20 mouse cellular contexts compared by ENCODE assay signal in genomic region chr1:153168293-153168692, GRCm38 (mm10). TPM values are rescaled to one million over a fixed set of nuclear protein-coding genes. Genes with fewer than 3 reads are reported as not detected.
DNase-seq lines count a peak whose midpoint lies in the region; ATAC-seq lines count a peak whose summit lies in the region.
"Had no signal": no experiment of that assay in that cellular context is flagged by ENCODE, and none has a peak within 500 bp of the region (broad histone marks: within the 10 kb centered on the region; RNA-seq: fewer than 3 reads in every experiment).

No protein-coding gene starts in this region.

- H3K27ac ChIP-seq in embryonic facial prominence, embryonic 14.5 days (replicated peaks; ENCODE audit: low read depth, low read length), result no peak overlapping the region
- H3K27ac ChIP-seq in embryonic facial prominence, embryonic 10.5 days (replicated peaks), result no peak overlapping the region
- H3K27ac ChIP-seq: forebrain, embryonic 15.5 days; heart, embryonic 13.5 days; hindbrain, embryonic 15.5 days had no signal

- H3K36me3 ChIP-seq in embryonic facial prominence, embryonic 14.5 days (ENCODE audit: control insufficient read depth, insufficient read depth, low read length), result no peaks in the 10 kb centered on the region
- no peaks in the 10 kb centered on the region for H3K36me3 ChIP-seq in embryonic facial prominence, embryonic 10.5 days (replicated peaks)
- H3K36me3 ChIP-seq: forebrain, embryonic 15.5 days; heart, embryonic 13.5 days; hindbrain, embryonic 15.5 days had no signal

- H3K4me2 ChIP-seq in embryonic facial prominence, embryonic 14.5 days (ENCODE audit: low read depth, low read length), result no peak overlapping the region
- H3K4me2 ChIP-seq: forebrain, embryonic 15.5 days; heart, embryonic 13.5 days; hindbrain, embryonic 15.5 days had no signal

- intact Hi-C loops in gastrocnemius, postnatal 14 days (cut with DNase I; ENCODE audit: low total_unique reads), result no loop called here

- no peak for ATAC-seq in embryonic facial prominence, embryonic 14.5 days (ENCODE audit: low read depth)
- ATAC-seq: activated CD4-positive, CD25-positive, alpha-beta regulatory T cell, adult 4 months; forebrain, embryonic 15.5 days; intestine, embryonic 16.5 days; Patski had no signal

- H3K9me3 ChIP-seq in embryonic facial prominence, embryonic 14.5 days (ENCODE audit: control insufficient read depth, low read length), result no peaks in the 10 kb centered on the region
- H3K9me3 ChIP-seq in embryonic facial prominence, embryonic 10.5 days, result no peaks in the 10 kb centered on the region
- H3K9me3 ChIP-seq: forebrain, embryonic 15.5 days; heart, embryonic 13.5 days; hindbrain, embryonic 15.5 days had no signal

- H3K9ac ChIP-seq in embryonic facial prominence, embryonic 14.5 days (ENCODE audit: low read depth, low read length), result no peak overlapping the region
- H3K9ac ChIP-seq: forebrain, embryonic 15.5 days; heart, embryonic 13.5 days; hindbrain, embryonic 15.5 days had no signal

- no peaks in the 10 kb centered on the region for H3K27me3 ChIP-seq in embryonic facial prominence, embryonic 14.5 days (replicated peaks; ENCODE audit: control insufficient read depth, insufficient read depth, low read length)
- no peaks in the 10 kb centered on the region for H3K27me3 ChIP-seq in embryonic facial prominence, embryonic 10.5 days (replicated peaks; ENCODE audit: low read depth, poor library complexity, severe bottlenecking)
- H3K27me3 ChIP-seq: forebrain, embryonic 15.5 days; heart, embryonic 13.5 days; hindbrain, embryonic 15.5 days; Patski had no signal

- 51% methylated on average over 5 of the region's 5 CpGs for WGBS in embryonic facial prominence, embryonic 14.5 days
- 87% methylated on average over 5 of the region's 5 CpGs for WGBS in embryonic facial prominence, embryonic 10.5 days

- H3K4me1 ChIP-seq in embryonic facial prominence, embryonic 14.5 days (ENCODE audit: control insufficient read depth, insufficient read depth, low read length), result peaks cover 10% of the 10 kb centered on the region
- H3K4me1 ChIP-seq in embryonic facial prominence, embryonic 10.5 days, result peaks cover 20% of the 10 kb centered on the region
- H3K4me1 ChIP-seq: forebrain, embryonic 15.5 days; hindbrain, embryonic 15.5 days had no signal

- no peak overlapping the region for H3K4me3 ChIP-seq in embryonic facial prominence, embryonic 14.5 days (ENCODE audit: low read depth, low read length)
- no peak overlapping the region for H3K4me3 ChIP-seq in embryonic facial prominence, embryonic 10.5 days
- H3K4me3 ChIP-seq: forebrain, embryonic 15.5 days; heart, embryonic 13.5 days; hindbrain, embryonic 15.5 days had no signal

- peak; percentile 68 for DNase-seq in embryonic facial prominence, embryonic 14.5 days (ENCODE audit: low spot score)
- no peak for DNase-seq in embryonic facial prominence, embryonic 10.5 days (ENCODE audit: low spot score)
- DNase-seq in gastrocnemius, postnatal 14 days, result peak; percentile 13
- DNase-seq in gastrocnemius, adult 8-10 months (ENCODE audit: low spot score in 2 of 2), result no peak
- DNase-seq in lung, postnatal 10 days, result peak; percentile 30
- no peak for DNase-seq in lung, postnatal 14 days
- DNase-seq in skeletal muscle tissue, adult 2 months (ENCODE audit: low read depth, low spot score), result peak; percentile 27
- DNase-seq in urinary bladder, postnatal 14 days (ENCODE audit: low spot score), result no peak
- DNase-seq: adrenal gland, adult 2 months; adrenal gland, postnatal 25 days; cerebellum, adult 2 months; cerebellum, postnatal 10 days; heart, postnatal 36 days had no signal

RNA-seq across cellular contexts. Expression of gene Lamc2, which starts 18.0 kb away (rescaled TPM):
- 10.7 and 12.4 TPM in 2 replicates for polyA plus RNA-seq in embryonic facial prominence, embryonic 14.5 days (2014; fragmentation: Nextera tagmentation; extraction: Ambion mirVana)
- polyA plus RNA-seq in embryonic facial prominence, embryonic 10.5 days (2016; fragmentation: Nextera tagmentation; extraction: Ambion mirVana), result 6.2 and 6.6 TPM in 2 replicates
- total RNA-seq in gastrocnemius, postnatal 14 days (2021), result 1 to 10 TPM; 5.8 to 7.2 TPM
- total RNA-seq in gastrocnemius, adult 8-10 months (2022), result 1 to 10 TPM; 1.8 to 4.9 (median 3.0) TPM
- total RNA-seq: granulocyte monocyte progenitor cell, adult 5-6 weeks had no signal

Comparison
In these comparisons a context has a peak if more than half of its experiments do, and no peak if none do; other contexts are left out.
1. DNase-seq: peak in embryonic facial prominence, embryonic 14.5 days (single experiment), gastrocnemius, postnatal 14 days (single experiment), lung, postnatal 10 days (single experiment) and skeletal muscle tissue, adult 2 months (single experiment); none in embryonic facial prominence, embryonic 10.5 days (single experiment), gastrocnemius, adult 8-10 months (0 of 2), lung, postnatal 14 days (single experiment) and urinary bladder, postnatal 14 days (single experiment).